Mouse (Mus musculus): ENCODE results near the gene 6820408C15Rik. TPM values are rescaled to one million over a fixed set of nuclear protein-coding genes. Genes with fewer than 3 reads are reported as not detected.
A peak's percentile ranks its signal among the peaks of the same experiment; 100 is the strongest.
"Not testable (repeated sequence)": the region's sequence is repeated elsewhere in the genome, so short reads cannot be mapped to it uniquely, and the experiment has no call there.

The 6820408C15Rik gene
- total RNA-seq, 1 experiment: 0.18 TPM

DNA sequence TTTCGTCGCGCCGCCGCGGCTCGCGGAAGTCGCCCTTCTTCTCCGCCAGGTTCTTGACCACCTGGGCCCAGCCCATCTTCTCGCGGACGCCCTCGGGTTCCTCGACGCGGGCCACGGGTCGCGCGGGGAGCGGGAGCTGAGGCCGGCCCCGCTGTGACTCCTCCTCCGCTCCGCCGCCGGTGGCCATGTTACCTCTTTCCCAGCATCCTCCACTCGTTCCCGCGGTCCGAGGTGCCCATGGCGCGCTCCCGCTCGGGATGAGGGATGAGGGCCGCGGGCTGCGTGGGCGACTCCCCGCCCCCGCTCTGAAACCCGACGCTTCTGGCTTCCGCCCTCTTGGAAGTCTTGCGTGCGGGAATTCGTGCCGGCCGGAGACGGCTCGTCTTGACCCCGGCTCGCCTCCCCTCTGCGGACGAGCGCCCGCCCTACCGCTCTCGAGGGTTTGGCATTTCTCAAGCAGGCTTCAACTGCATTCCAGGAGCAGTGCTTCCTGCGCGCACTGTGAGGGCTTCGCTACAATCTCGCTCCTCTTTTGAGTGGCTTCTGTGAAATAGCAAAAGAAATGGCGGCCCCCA, 709 bp upstream of the 6820408C15Rik start, which contains the start of gene Zcchc3:
Zcchc3 (minus strand) TSS at position 437 of the 575 bp plus-strand sequence.
- TF ChIP-seq ZNF384 (IDR thresholded peaks at IDR 0.05; ENCODE audit: low read depth, low read length) (no peak), HCFC1 (IDR thresholded peaks at IDR 0.05; ENCODE audit: borderline replicate concordance, insufficient read depth, low read length) (peak; percentile 55; the same call in 1 of the 2 replicates)
- peaks cover 3% of the 10 kb centered on the region; the same call in 1 of the 2 replicates for H3K36me3 ChIP-seq (ENCODE audit: control insufficient read depth, insufficient read depth, low read length, poor library complexity, severe bottlenecking)
- H3K27ac ChIP-seq (ENCODE audit: insufficient read depth, low read depth, low read length, poor library complexity, severe bottlenecking): peak within 1 kb of the TSS; percentile 75
- in situ Hi-C loops (cut with MboI; ENCODE audit: low sequenced_read_pairs in 2 of 2, unreplicated experiment in 2 of 2): no loop called here
- peaks cover 4 to 12% of the 10 kb centered on the region in 2 experiments; a peak in 2 of 4 replicates for H3K4me1 ChIP-seq (ENCODE audit: control insufficient read depth in 2 of 2, insufficient read depth in 2 of 2, low read length in 2 of 2, poor library complexity in 1 of 2)
- peak within 1 kb of the TSS; percentile 96 for H3K9ac ChIP-seq (ENCODE audit: insufficient read depth, low read depth, low read length, poor library complexity, severe bottlenecking)
- H3K4me3 ChIP-seq (ENCODE audit: insufficient read depth in 1 of 2, low read depth in 1 of 2, low read length in 2 of 2, poor library complexity in 1 of 2, severe bottlenecking in 1 of 2): peak within 1 kb of the TSS; percentile 69 to 81
- peak; percentile 71 for DNase-seq (ENCODE audit: low read depth, low spot score)
- no peaks in the 10 kb centered on the region for H3K9me3 ChIP-seq (ENCODE audit: control insufficient read depth, insufficient read depth, low read depth, low read length)

DNA sequence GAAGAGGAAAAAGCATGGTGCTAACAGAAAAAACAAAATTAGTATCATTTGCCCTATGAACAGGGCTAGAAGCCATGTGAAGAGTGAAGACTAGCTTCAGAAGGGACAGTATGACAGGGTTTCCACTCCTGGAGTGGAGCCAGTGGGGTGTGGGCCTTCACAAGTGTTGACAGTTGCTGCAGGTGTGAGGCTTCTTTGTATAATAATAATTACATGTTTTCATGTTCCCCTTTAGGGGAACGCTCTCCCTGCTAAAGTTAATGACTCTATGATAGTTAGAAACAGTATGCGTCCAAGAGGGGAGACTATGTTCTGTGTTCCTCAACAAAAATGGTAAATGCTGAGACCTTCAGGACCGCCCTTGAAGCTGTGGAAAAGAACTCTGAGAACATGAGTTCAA, 399 bp downstream of the 6820408C15Rik start:
- Histone ChIP-seq H3K4me3 (ENCODE audit: insufficient read depth in 1 of 2, low read depth in 1 of 2, low read length in 2 of 2, poor library complexity in 1 of 2, severe bottlenecking in 1 of 2) (no peak overlapping the region), H3K9me3 (ENCODE audit: control insufficient read depth, insufficient read depth, low read depth, low read length) (no peaks in the 10 kb centered on the region), H3K4me1 (ENCODE audit: control insufficient read depth in 2 of 2, insufficient read depth in 2 of 2, low read length in 2 of 2, poor library complexity in 1 of 2) (peaks cover 1 to 4% of the 10 kb centered on the region in 2 experiments; a peak in 1 of 4 replicates), H3K27ac (ENCODE audit: insufficient read depth, low read depth, low read length, poor library complexity, severe bottlenecking) (no peak overlapping the region), H3K36me3 (ENCODE audit: control insufficient read depth, insufficient read depth, low read length, poor library complexity, severe bottlenecking) (peaks cover 3% of the 10 kb centered on the region; the same call in 1 of the 2 replicates), H3K9ac (ENCODE audit: insufficient read depth, low read depth, low read length, poor library complexity, severe bottlenecking) (no peak overlapping the region)
- no peak for TF ChIP-seq ZNF384 (IDR thresholded peaks at IDR 0.05; ENCODE audit: low read depth, low read length)
- no peak for TF ChIP-seq MAFK (IDR thresholded peaks at IDR 0.05; ENCODE audit: insufficient read depth, low read depth, low read length)
- TF ChIP-seq HCFC1 (IDR thresholded peaks at IDR 0.05; ENCODE audit: borderline replicate concordance, insufficient read depth, low read length): no peak
- TF ChIP-seq ZC3H11A (IDR thresholded peaks at IDR 0.05; ENCODE audit: borderline replicate concordance, low read depth, low read length): no peak
- TF ChIP-seq CHD2 (IDR thresholded peaks at IDR 0.05; ENCODE audit: low read depth, low read length): no peak
- DNase-seq (ENCODE audit: low read depth, low spot score): no peak
- in situ Hi-C loops (cut with MboI; ENCODE audit: low sequenced_read_pairs in 2 of 2, unreplicated experiment in 2 of 2): no loop called here

DNA sequence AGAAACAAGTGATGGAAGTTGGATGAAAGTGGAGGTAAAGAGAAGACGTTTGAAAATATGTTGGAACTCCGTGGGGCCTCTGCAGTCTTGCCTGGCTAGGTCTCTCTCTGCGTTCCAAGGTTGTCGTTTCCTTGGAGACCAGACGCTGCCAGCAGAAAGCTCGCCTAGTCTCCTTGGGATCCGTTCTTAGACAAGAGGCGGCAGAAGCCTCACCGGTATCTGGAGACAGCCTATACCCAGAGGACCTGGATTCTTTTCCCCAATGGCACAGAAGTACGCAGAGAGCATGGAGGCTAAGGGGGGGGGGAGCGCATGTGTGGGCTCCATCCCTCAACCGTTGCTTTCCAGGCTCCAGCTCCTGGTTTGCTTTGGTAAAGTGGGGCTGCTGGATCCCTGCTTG, 12.1 kb downstream of the 6820408C15Rik start:
- in situ Hi-C loops (cut with MboI; ENCODE audit: low sequenced_read_pairs in 2 of 2, unreplicated experiment in 2 of 2): no loop called here
- no peak for TF ChIP-seq MAFK (IDR thresholded peaks at IDR 0.05; ENCODE audit: insufficient read depth, low read depth, low read length)
- no peak for TF ChIP-seq ZC3H11A (IDR thresholded peaks at IDR 0.05; ENCODE audit: borderline replicate concordance, low read depth, low read length)
- TF ChIP-seq ZNF384 (IDR thresholded peaks at IDR 0.05; ENCODE audit: low read depth, low read length): no peak
- TF ChIP-seq CHD2 (IDR thresholded peaks at IDR 0.05; ENCODE audit: low read depth, low read length): no peak
- no peak for TF ChIP-seq HCFC1 (IDR thresholded peaks at IDR 0.05; ENCODE audit: borderline replicate concordance, insufficient read depth, low read length)
- Histone ChIP-seq H3K9me3 (ENCODE audit: control insufficient read depth, insufficient read depth, low read depth, low read length) (no peaks in the 10 kb centered on the region), H3K36me3 (ENCODE audit: control insufficient read depth, insufficient read depth, low read length, poor library complexity, severe bottlenecking) (no peaks in the 10 kb centered on the region), H3K9ac (ENCODE audit: insufficient read depth, low read depth, low read length, poor library complexity, severe bottlenecking) (no peak overlapping the region), H3K4me1 (ENCODE audit: control insufficient read depth in 2 of 2, insufficient read depth in 2 of 2, low read length in 2 of 2, poor library complexity in 1 of 2) (peaks cover 0 to 6% of the 10 kb centered on the region in 2 experiments; a peak in 1 of 4 replicates), H3K4me3 (ENCODE audit: insufficient read depth in 1 of 2, low read depth in 1 of 2, low read length in 2 of 2, poor library complexity in 1 of 2, severe bottlenecking in 1 of 2) (no peak overlapping the region), H3K27ac (ENCODE audit: insufficient read depth, low read depth, low read length, poor library complexity, severe bottlenecking) (no peak overlapping the region)
- no peak for DNase-seq (ENCODE audit: low read depth, low spot score)

DNA sequence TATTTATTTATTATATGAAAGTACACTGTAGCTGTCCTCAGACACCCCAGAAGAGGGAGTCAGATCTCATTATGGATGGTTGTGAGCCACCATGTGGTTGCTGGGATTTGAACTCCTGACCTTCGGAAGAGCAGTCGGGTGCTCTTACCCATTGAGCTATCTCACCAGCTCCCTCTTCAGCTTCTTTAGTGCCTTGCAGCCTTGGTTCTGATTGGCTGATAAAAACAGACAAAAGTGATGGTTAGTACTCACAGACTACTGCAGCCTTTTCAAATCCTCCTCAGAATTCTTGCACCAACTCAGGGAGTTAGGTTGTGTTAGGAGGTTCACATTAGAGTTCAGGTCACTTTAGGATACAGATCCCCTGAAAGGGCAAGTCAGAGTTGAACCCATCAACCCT, 13.1 kb downstream of the 6820408C15Rik start:
- H3K9me3 ChIP-seq (ENCODE audit: control insufficient read depth, insufficient read depth, low read depth, low read length); in situ Hi-C loops (cut with MboI; ENCODE audit: low sequenced_read_pairs in 2 of 2, unreplicated experiment in 2 of 2); H3K4me3 ChIP-seq (ENCODE audit: insufficient read depth in 1 of 2, low read depth in 1 of 2, low read length in 2 of 2, poor library complexity in 1 of 2, severe bottlenecking in 1 of 2); H3K4me1 ChIP-seq (ENCODE audit: control insufficient read depth in 2 of 2, insufficient read depth in 2 of 2, low read length in 2 of 2, poor library complexity in 1 of 2); H3K36me3 ChIP-seq (ENCODE audit: control insufficient read depth, insufficient read depth, low read length, poor library complexity, severe bottlenecking); DNase-seq (ENCODE audit: low read depth, low spot score); H3K27ac ChIP-seq (ENCODE audit: insufficient read depth, low read depth, low read length, poor library complexity, severe bottlenecking); H3K9ac ChIP-seq (ENCODE audit: insufficient read depth, low read depth, low read length, poor library complexity, severe bottlenecking): not testable (repeated sequence)

DNA sequence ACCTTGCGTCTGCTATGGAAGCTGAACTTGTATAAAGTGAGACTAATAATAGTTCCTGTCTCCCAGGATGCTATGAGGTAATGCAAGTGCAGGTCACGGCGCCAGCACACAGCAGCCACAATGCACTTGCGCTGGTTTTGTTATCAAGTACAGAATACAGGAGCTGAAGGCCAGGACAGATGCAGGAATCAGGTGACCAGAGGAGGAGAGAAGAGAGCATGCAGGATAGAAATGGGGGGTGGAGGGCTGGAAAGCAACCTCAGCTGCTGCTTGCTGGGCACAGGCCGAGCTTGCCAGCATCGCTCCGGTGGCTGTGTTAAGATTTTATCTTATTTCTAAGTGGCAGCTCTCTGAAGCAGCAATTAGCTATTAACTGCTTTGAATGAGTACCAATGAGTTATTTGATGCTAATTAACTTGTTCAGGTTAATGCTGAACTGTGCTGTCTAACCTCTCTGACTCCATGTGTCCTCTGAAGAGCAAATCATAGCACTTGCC, 21.1 kb downstream of the 6820408C15Rik start:
- Histone ChIP-seq H3K27ac (ENCODE audit: insufficient read depth, low read depth, low read length, poor library complexity, severe bottlenecking) (no peak overlapping the region), H3K9me3 (ENCODE audit: control insufficient read depth, insufficient read depth, low read depth, low read length) (no peaks in the 10 kb centered on the region), H3K4me3 (ENCODE audit: insufficient read depth in 1 of 2, low read depth in 1 of 2, low read length in 2 of 2, poor library complexity in 1 of 2, severe bottlenecking in 1 of 2) (no peak overlapping the region), H3K4me1 (ENCODE audit: control insufficient read depth in 2 of 2, insufficient read depth in 2 of 2, low read length in 2 of 2, poor library complexity in 1 of 2) (no peaks in the 10 kb centered on the region), H3K9ac (ENCODE audit: insufficient read depth, low read depth, low read length, poor library complexity, severe bottlenecking) (no peak overlapping the region), H3K36me3 (ENCODE audit: control insufficient read depth, insufficient read depth, low read length, poor library complexity, severe bottlenecking) (no peaks in the 10 kb centered on the region)
- in situ Hi-C loops (cut with MboI; ENCODE audit: low sequenced_read_pairs in 2 of 2, unreplicated experiment in 2 of 2): no loop called here
- DNase-seq (ENCODE audit: low read depth, low spot score): no peak
- no peak for TF ChIP-seq CHD2 (IDR thresholded peaks at IDR 0.05; ENCODE audit: low read depth, low read length)

All from ES-E14 (cell line).